Mouse (Mus musculus) inflammation-experienced regulatory T-cells (primary cell): Measurements from ENCODE around the gene Alkbh1. TPM values are rescaled to one million over a fixed set of nuclear protein-coding genes. Genes with fewer than 3 reads are reported as not detected.

ENCODE experiments used
- polyA plus RNA-seq, 2 experiments: library from polyadenylated mRNA; unstranded; fragments of 100-300 nt; shearing (Covaris generic); gene quantifications; one replicate each; pipeline ENCODE4 v1.2.1; 2017

The Alkbh1 gene
- 10 to 100 TPM; 65.2 to 78.9 TPM for polyA plus RNA-seq

DNA sequence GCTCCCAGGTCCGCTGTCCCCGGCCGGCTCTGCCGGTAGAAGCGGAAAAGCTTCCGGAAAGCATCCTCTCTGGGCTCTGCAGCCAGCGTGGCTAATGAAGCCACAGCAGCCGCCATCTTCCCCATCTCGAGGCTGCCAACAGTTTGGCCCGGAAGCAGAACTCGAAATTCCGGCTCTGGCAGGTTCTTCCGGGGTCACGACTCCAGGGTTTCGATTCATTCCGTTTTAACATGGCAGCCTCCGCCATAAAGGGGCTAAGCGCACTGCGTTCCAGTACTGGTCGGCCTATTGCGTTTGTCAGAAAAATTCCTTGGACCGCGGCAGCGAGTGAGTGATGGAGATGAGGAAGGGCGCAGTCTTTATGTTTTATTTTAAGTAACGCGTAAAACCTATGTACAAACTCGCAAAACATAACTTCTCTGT, at the start of gene Alkbh1, which contains the start of gene Slirp:
Alkbh1 (minus strand) TSS at position 318 of the 423 bp plus-strand sequence.
Slirp (plus strand) TSS at position 197 of the 423 bp plus-strand sequence.

DNA sequence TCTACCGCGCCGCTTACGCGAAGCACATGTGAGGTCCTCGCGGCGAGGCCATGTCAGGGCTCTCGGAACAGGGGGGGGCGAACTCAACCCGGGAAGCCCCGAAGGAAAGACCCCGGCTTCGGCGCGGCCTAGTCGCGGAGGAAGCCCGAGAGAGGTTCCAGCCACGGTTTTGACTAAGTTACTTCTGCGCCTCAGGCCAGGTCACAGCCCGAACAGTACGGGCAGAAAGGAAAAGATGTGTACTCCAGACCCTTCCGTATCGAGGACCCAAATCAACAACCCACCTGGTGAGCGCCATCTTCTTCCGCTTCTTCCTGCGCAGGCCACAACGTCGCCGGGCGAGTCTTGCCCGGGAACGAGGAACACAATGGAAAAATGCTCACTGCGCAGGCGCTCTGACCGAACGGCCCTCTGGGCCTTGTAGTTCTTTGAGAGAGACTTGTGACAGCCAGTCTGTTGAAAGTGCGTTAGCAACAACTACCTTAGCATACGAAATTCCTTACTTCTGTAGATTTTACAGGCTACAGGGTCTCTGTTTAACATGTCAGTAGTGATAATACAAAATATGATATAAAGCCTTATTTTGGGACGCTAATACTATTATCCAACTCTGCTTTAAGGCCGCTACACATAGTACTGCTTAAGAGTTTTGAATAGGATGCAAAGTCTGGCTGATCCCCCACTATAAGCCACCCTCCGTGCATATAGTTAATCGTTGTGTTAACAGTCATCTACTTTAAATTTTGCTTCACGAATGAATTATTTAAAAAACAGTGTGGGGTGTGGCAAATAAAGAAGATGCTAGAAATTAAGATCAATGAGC, 28.4 kb upstream of the Alkbh1 start, which contains the start of gene Snw1:
Snw1 (minus strand) TSS at position 311 of the 823 bp plus-strand sequence.

DNA sequence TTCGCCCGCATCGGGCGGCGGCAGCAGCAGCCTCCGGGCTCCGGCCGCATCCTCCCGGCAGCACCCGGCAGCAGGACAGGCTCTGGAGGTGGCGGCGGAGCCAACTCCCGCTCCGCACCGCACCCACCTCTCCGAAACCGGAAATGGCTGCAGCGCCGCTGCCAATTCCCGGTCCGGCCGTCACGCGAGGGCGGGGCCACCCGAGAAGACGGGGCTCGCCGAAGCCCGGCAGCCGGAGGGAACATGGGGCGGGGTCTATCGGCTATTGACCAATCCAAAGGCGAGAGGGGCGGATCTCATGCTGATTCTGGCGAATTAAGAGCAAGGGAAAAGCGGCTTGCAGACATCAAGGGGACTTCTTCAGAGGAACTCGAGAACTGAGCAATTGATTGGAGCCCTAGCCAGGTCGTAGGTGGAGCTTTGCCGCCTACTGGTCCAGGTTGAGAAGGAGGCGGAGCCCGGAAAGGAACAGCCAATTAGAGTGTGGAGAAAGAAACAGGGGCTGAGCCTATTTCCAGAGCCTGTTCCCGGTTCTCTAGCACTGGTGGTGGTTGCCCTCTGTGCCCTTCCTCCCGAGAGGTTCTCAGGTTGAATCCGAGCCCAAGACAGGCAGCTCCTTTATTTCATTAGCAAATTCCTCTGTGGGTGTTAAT, 55.6 kb downstream of the Alkbh1 start, which contains the start of gene Sptlc2:
Sptlc2 (minus strand) TSS at position 234 of the 653 bp plus-strand sequence.

Other genes starting within 250 kb of the Alkbh1 start
- 1 to 10 TPM; 3.9 to 4.4 TPM for gene Samd15, start 244.3 kb downstream of the Alkbh1 start, polyA plus RNA-seq
- gene Tmed8, start 243.6 kb downstream of the Alkbh1 start, polyA plus RNA-seq = 1 to 10 TPM; 5.3 to 7.1 TPM
- 1 to 10 TPM in 1 of 2 experiments, under 1 TPM in 1; 0.54 to 2.1 TPM for gene Noxred1, start 205.3 kb downstream of the Alkbh1 start, polyA plus RNA-seq
- 10 to 100 TPM; 24.6 to 35.4 TPM for gene Vipas39, start 177.8 kb downstream of the Alkbh1 start, polyA plus RNA-seq
- gene Ahsa1, start 177.5 kb downstream of the Alkbh1 start, polyA plus RNA-seq = 100 to 1,000 TPM; 173 to 190 TPM
- under 1 TPM in 1 of 2 experiments, not detected in 1; 0.29 TPM for gene Ism2, start 144.3 kb downstream of the Alkbh1 start, polyA plus RNA-seq
- gene Sptlc2, start 55.7 kb downstream of the Alkbh1 start, polyA plus RNA-seq = 100 to 1,000 TPM; 146 to 161 TPM
- gene Slirp, start 121 bp downstream of the Alkbh1 start, polyA plus RNA-seq = 10 to 100 TPM; 54.1 to 85.4 TPM
- gene Snw1, start 28.3 kb upstream of the Alkbh1 start, polyA plus RNA-seq = 100 to 1,000 TPM; 160 to 197 TPM
- gene Gm5788, start 50.7 kb upstream of the Alkbh1 start, polyA plus RNA-seq = 1 to 10 TPM in 1 of 2 experiments, not detected in 1; 1.0 TPM
- 1 to 10 TPM in 1 of 2 experiments, under 1 TPM in 1; 0.28 to 2.2 TPM for gene Gm8300, start 70.3 kb upstream of the Alkbh1 start, polyA plus RNA-seq
- under 1 TPM in 1 of 2 experiments, not detected in 1; 0.71 TPM for gene Oog1, start 158.7 kb upstream of the Alkbh1 start, polyA plus RNA-seq
- gene Gm4027, start 174.9 kb upstream of the Alkbh1 start, polyA plus RNA-seq = under 1 TPM in 1 of 2 experiments, not detected in 1; 0.66 TPM
- gene Gm16381, start 200.6 kb upstream of the Alkbh1 start, polyA plus RNA-seq = under 1 TPM in 1 of 2 experiments, not detected in 1; 0.99 TPM